Mouse (Mus musculus) kidney, embryonic 16.5 days (tissue): ENCODE measurements around the gene Slfn3. TPM values are rescaled to one million over a fixed set of nuclear protein-coding genes. Genes with fewer than 3 reads are reported as not detected.

Experiments used
- ATAC-seq: fragments of 200-750 bp; cut with Nextera tagmentation; 2 replicates; pipeline ENCODE4 v1.8.0; 2017; ENCODE audit warnings: moderate TSS enrichment; ENCODE audit not compliant: low FRiP score, low TSS enrichment
- H3K27ac ChIP-seq: fragments of 300-500 bp; sonication (generic); 2 replicates; pipeline ENCODE4 v1.5.1; 2014; ENCODE audit warnings: low read length
- H3K27me3 ChIP-seq: fragments of 300-500 bp; sonication (generic); 2 replicates; pipeline ENCODE4 v1.6.1; 2014; ENCODE audit warnings: low read length, control low read depth, mixed read lengths; ENCODE audit not compliant: insufficient read depth
- H3K36me3 ChIP-seq: fragments of 300-500 bp; sonication (generic); 2 replicates; pipeline ENCODE4 v1.6.1; 2014; ENCODE audit warnings: low read length, control low read depth, mixed read lengths; ENCODE audit not compliant: insufficient read depth
- H3K4me1 ChIP-seq: fragments of 300-500 bp; sonication (generic); 2 replicates; pipeline ENCODE4 v1.6.1; 2014; ENCODE audit warnings: low read length, control low read depth, mixed read lengths; ENCODE audit not compliant: insufficient read depth
- H3K4me2 ChIP-seq: fragments of 300-500 bp; sonication (generic); replicated peaks from 2 replicates; pipeline ENCODE4 v1.6.1; 2014; ENCODE audit warnings: low read depth, low read length
- H3K4me3 ChIP-seq: fragments of 300-500 bp; sonication (generic); 2 replicates; pipeline ENCODE4 v1.5.1; 2014; ENCODE audit warnings: mild to moderate bottlenecking, low read length
- H3K9ac ChIP-seq: fragments of 300-500 bp; sonication (generic); replicated peaks from 2 replicates; pipeline ENCODE4 v1.6.1; 2014; ENCODE audit warnings: low read length
- H3K9me3 ChIP-seq: fragments of 300-500 bp; sonication (generic); 2 replicates; pipeline ENCODE4 v1.6.1; 2016; ENCODE audit warnings: low read length, control low read depth
- WGBS: fragments of 180-500 bp; shearing (Covaris S2); extraction: QIAGEN DNeasy Blood & Tissue Kit; methylation state at CpG from one replicate; pipeline ENCODE4 v1.1.7; 2014; 5-methylcytosine and 5-hydroxymethylcytosine counted together
- polyA plus RNA-seq: library from polyadenylated mRNA; unstranded; fragments of >200 nt; fragmentation: Nextera tagmentation; extraction: Ambion mirVana; gene quantifications from 2 replicates; pipeline ENCODE4 v1.2.1, GENCODE M21; 2015

Slfn3 gene
- polyA plus RNA-seq, 1 experiment from 2014 or later: 2.8 TPM

- Histone ChIP-seq H3K9me3 (no peaks in the 10 kb centered on the region), H3K27ac (no peak overlapping the region), H3K36me3 (no peaks in the 10 kb centered on the region), H3K4me3 (no peak overlapping the region), H3K4me1 (no peaks in the 10 kb centered on the region), H3K9ac (no peak overlapping the region), H3K27me3 (no peaks in the 10 kb centered on the region), H3K4me2 (no peak overlapping the region)
- 63% methylated on average over 3 of the region's 3 CpGs for WGBS
- ATAC-seq: no peak
Measured at GRCm38 (mm10) chr11:83263146-83263545, 72.0 kb downstream of the Slfn3 start.

Other genes starting within 250 kb of the Slfn3 start
- 7.8 and 9.6 TPM in 2 replicates for gene Slfn5, start 240.0 kb upstream of the Slfn3 start, polyA plus RNA-seq
- 18.1 and 18.2 TPM in 2 replicates for gene Slfn9, start 199.5 kb upstream of the Slfn3 start, polyA plus RNA-seq
- gene Slfn8, start 170.5 kb upstream of the Slfn3 start, polyA plus RNA-seq: 0.40 and 0.61 TPM in 2 replicates
- gene Slfn2, start 126.2 kb upstream of the Slfn3 start, polyA plus RNA-seq: 4.1 and 4.7 TPM in 2 replicates
- 0.27 TPM in 2 replicates for gene Slfn1, start 74.5 kb upstream of the Slfn3 start, polyA plus RNA-seq
- gene Slfn4, start 16.1 kb upstream of the Slfn3 start, polyA plus RNA-seq: 0.11 and 0.17 TPM in 2 replicates
- 0.25 and 0.42 TPM in 2 replicates for gene Slfn14, start 95.4 kb downstream of the Slfn3 start, polyA plus RNA-seq
- gene Ap2b1, start 107.7 kb downstream of the Slfn3 start, polyA plus RNA-seq: 64.2 and 70.8 TPM in 2 replicates
- gene Pex12, start 111.3 kb downstream of the Slfn3 start, polyA plus RNA-seq: 14.0 and 15.2 TPM in 2 replicates
- 0.39 and 0.57 TPM in 2 replicates for gene Rasl10b, start 217.8 kb downstream of the Slfn3 start, polyA plus RNA-seq
- not detected in 2 replicates for gene Gas2l2, start 238.1 kb downstream of the Slfn3 start, polyA plus RNA-seq
- gene 1700020L24Rik, start 246.3 kb downstream of the Slfn3 start, polyA plus RNA-seq: not detected in 2 replicates